Mouse (Mus musculus) embryonic fibroblast, embryonic 13.5 days (primary cell): ENCODE data around the gene Tlk1.

Experiments used
- CTCF ChIP-seq: IDR thresholded peaks from 2 replicates; pipeline ENCODE4 v1.5.1; 2011; ENCODE audit warnings: mild to moderate bottlenecking, control low read depth, low read length, moderate library complexity, borderline replicate concordance; ENCODE audit not compliant: insufficient read depth
- POLR2A ChIP-seq: IDR thresholded peaks from 2 replicates; pipeline ENCODE4 v1.6.1; 2011; ENCODE audit warnings: low read depth, mild to moderate bottlenecking, control low read depth, low read length, moderate library complexity

DNA sequence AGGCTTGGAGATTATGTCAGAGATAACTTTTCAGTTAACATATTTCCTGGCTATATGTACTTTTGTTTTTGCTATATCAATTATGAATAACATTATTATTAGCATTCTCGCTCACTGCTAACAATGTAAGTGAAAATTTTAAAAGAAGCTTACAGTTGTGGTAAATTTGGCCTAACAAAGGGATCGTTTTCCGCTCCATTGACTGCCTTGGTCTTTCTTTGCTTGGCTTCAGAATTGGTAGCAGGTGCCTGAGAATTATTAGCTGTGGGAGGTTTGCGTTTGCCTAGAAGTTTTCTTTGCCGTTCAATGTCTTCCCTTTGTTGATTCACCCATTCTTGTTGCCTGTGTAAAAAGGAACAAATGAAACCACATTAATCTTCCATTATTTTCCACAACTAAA is 83.6 kb downstream of the Tlk1 start:
- TF ChIP-seq CTCF (no peak), POLR2A (no peak)
